Mouse (Mus musculus): ENCODE results near the gene Azin2. TPM values are rescaled to one million over a fixed set of nuclear protein-coding genes. Genes with fewer than 3 reads are reported as not detected.
A peak's percentile ranks its signal among the peaks of the same experiment; 100 is the strongest.

Gene Azin2
- total RNA-seq, 4 experiments from 2014 or later: 46.0 to 102 (median 75.5) TPM

- DNase-seq: no peak
These were observed 15.0 kb upstream of the Azin2 start for GRCm38 (mm10) chr4:128977217-128977616.

- DNase-seq: no peak
These were observed 14.3 kb upstream of the Azin2 start for GRCm38 (mm10) chr4:128976577-128976976.

- DNase-seq: no peak
These were observed 12.4 kb upstream of the Azin2 start for GRCm38 (mm10) chr4:128974677-128975076.

GRCm38 (mm10) chr4:128971065-128971694 is 8.9 kb upstream of the Azin2 start:
- no peak for DNase-seq

GRCm38 (mm10) chr4:128970417-128970807 is 8.2 kb upstream of the Azin2 start:
- DNase-seq: no peak

GRCm38 (mm10) chr4:128969607-128970416 is 7.6 kb upstream of the Azin2 start:
- no peak for DNase-seq

- DNase-seq: no peak
These were observed 6.8 kb upstream of the Azin2 start for GRCm38 (mm10) chr4:128969081-128969480.

GRCm38 (mm10) chr4:128966751-128967150 is 4.5 kb upstream of the Azin2 start:
- DNase-seq: no peak

GRCm38 (mm10) chr4:128962926-128963290 is 666 bp upstream of the Azin2 start:
- DNase-seq: no peak

GRCm38 (mm10) chr4:128961301-128962028 is 777 bp downstream of the Azin2 start:
- no peak for DNase-seq

GRCm38 (mm10) chr4:128959676-128960075 is 2.6 kb downstream of the Azin2 start:
- no peak for DNase-seq

GRCm38 (mm10) chr4:128958849-128959248 is 3.4 kb downstream of the Azin2 start:
- no peak for DNase-seq

GRCm38 (mm10) chr4:128958156-128958555 is 4.1 kb downstream of the Azin2 start:
- DNase-seq: peak; percentile 49

- DNase-seq: peak; percentile 49
These were observed 4.9 kb downstream of the Azin2 start for GRCm38 (mm10) chr4:128957155-128957911.

- no peak for DNase-seq
These were observed 8.4 kb downstream of the Azin2 start for GRCm38 (mm10) chr4:128953851-128954250.

- no peak for DNase-seq
These were observed 11.8 kb downstream of the Azin2 start for GRCm38 (mm10) chr4:128950461-128950860.

- no peak for DNase-seq
These were observed 12.7 kb downstream of the Azin2 start for GRCm38 (mm10) chr4:128949470-128950005.

GRCm38 (mm10) chr4:128948137-128948674 is 14.0 kb downstream of the Azin2 start:
- DNase-seq: no peak

GRCm38 (mm10) chr4:128947326-128947933 is 14.8 kb downstream of the Azin2 start:
- no peak for DNase-seq

GRCm38 (mm10) chr4:128946736-128947135 is 15.5 kb downstream of the Azin2 start:
- no peak for DNase-seq

- DNase-seq: no peak
These were observed 19.9 kb downstream of the Azin2 start for GRCm38 (mm10) chr4:128942346-128942745.

- DNase-seq: no peak
These were observed 26.6 kb downstream of the Azin2 start for GRCm38 (mm10) chr4:128935595-128935994.
